Mouse (Mus musculus): ENCODE measurements around the gene Spata6. TPM values are rescaled to one million over a fixed set of nuclear protein-coding genes. Genes with fewer than 3 reads are reported as not detected.

The Spata6 gene
- 13.3 TPM for polyA plus RNA-seq (2014; fragmentation: Illumina TruSeq; extraction: RNeasy Lipid Tissue Mini Kit (QIAGEN cat#74804); ENCODE audit: low replicate concordance)

DNA sequence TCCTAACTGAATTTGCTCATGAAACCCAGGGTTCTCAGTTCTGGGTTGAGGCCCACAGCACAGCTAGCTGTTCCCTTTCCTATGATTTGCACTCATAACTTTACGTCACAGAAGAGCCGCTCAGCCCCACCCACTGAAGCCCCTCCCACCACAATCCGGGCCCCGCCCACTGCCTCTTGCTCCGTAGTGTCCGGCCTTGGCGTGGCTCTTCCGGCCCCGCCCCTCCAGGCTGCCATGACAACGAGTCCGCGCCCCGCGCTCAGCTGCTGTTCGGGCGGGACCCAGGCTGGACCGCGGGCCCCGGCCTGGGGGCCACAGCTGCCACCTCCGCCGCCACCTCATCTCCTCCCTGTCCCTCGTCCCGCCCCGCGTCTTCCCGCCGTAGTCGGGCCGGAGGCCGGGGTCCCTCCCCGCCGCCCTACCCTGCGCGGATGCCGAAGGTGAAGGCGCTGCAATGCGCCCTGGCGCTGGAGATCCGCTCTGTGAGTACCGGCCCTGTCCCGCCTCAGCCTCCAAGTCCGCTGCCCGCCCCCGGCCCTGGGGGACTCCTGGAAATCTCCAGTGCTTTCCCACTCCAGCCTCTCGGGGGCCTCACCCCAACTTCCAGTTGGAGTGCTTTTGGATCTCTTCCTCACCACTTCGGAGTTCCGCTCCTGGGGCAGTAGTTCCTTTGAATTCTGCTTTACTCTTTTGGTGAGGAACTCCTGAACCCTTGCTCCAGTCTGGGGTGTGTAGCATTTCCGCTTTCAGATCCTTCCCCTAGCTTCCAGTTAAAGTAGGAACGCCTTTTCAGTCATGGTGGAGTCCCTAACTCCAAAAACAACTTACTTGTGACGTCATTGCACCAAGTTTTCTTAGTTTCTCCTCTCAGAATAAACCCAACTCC lies at the start of gene Spata6:
Spata6 (plus strand) TSS at position 209 of the 886 bp plus-strand sequence.

Other genes starting within 250 kb of the Spata6 start
- gene Slc5a9, start 182.9 kb downstream of the Spata6 start, polyA plus RNA-seq (2014; fragmentation: Illumina TruSeq; extraction: RNeasy Lipid Tissue Mini Kit (QIAGEN cat#74804); ENCODE audit: low replicate concordance), result 32.0 TPM
- not detected for gene Skint8, start 199.4 kb downstream of the Spata6 start, polyA plus RNA-seq (2014; fragmentation: Illumina TruSeq; extraction: RNeasy Lipid Tissue Mini Kit (QIAGEN cat#74804); ENCODE audit: low replicate concordance)